Mouse (Mus musculus) liver, embryonic 11.5 days (tissue): ENCODE data around the gene Lrp6. TPM values are rescaled to one million over a fixed set of nuclear protein-coding genes. Genes with fewer than 3 reads are reported as not detected.

Experiments
- ATAC-seq: fragments of 200-750 bp; cut with Nextera tagmentation; replicated peaks from 2 replicates; pipeline ENCODE4 v1.8.0; 2017; ENCODE audit warnings: moderate number of reproducible peaks, mild to moderate bottlenecking, moderate TSS enrichment, moderate library complexity; ENCODE audit not compliant: low FRiP score
- DNase-seq: peaks from one replicate; pipeline ENCODE4 v3.0.0-alpha.2; 2017; ENCODE audit warnings: low spot score
- H3K27ac ChIP-seq: fragments of 300-500 bp; sonication (generic); 2 replicates; pipeline ENCODE4 v1.5.1; 2014; ENCODE audit warnings: mild to moderate bottlenecking, low read depth, low read length, control low read depth
- H3K27me3 ChIP-seq: fragments of 300-500 bp; sonication (generic); replicated peaks from 2 replicates; pipeline ENCODE4 v1.6.1; 2014; ENCODE audit warnings: low read length, mixed read lengths; ENCODE audit not compliant: control insufficient read depth, insufficient read depth
- H3K36me3 ChIP-seq: fragments of 300-500 bp; sonication (generic); 2 replicates; pipeline ENCODE4 v1.6.1; 2014; ENCODE audit warnings: mild to moderate bottlenecking, low read length, moderate library complexity, mixed read lengths; ENCODE audit not compliant: control insufficient read depth, insufficient read depth
- H3K4me1 ChIP-seq: fragments of 300-500 bp; sonication (generic); replicated peaks from 2 replicates; pipeline ENCODE4 v1.6.1; 2014; ENCODE audit warnings: low read length, mixed read lengths; ENCODE audit not compliant: control insufficient read depth, insufficient read depth
- H3K4me2 ChIP-seq: fragments of 300-500 bp; sonication (generic); 2 replicates; pipeline ENCODE4 v1.6.1; 2014; ENCODE audit warnings: mild to moderate bottlenecking, control low read depth, moderate library complexity
- H3K4me3 ChIP-seq: fragments of 300-500 bp; sonication (generic); 2 replicates; pipeline ENCODE4 v1.5.1; 2014; ENCODE audit warnings: low read depth, low read length, control low read depth
- H3K9ac ChIP-seq: fragments of 300-500 bp; sonication (generic); 2 replicates; pipeline ENCODE4 v1.6.1; 2014; ENCODE audit warnings: low read depth, low read length, control low read depth
- H3K9me3 ChIP-seq: fragments of 300-500 bp; sonication (generic); 2 replicates; pipeline ENCODE4 v1.6.1; 2016; ENCODE audit warnings: low read length, inconsistent platforms, mixed read lengths; ENCODE audit not compliant: control insufficient read depth
- WGBS: fragments of 180-500 bp; shearing (Covaris S2); extraction: QIAGEN DNeasy Blood & Tissue Kit; methylation state at CpG from one replicate; pipeline ENCODE4 v1.1.7; 2014; 5-methylcytosine and 5-hydroxymethylcytosine counted together
- polyA plus RNA-seq: library from polyadenylated mRNA; unstranded; fragments of >200 nt; fragmentation: Nextera tagmentation; extraction: Ambion mirVana; gene quantifications from 2 replicates; pipeline ENCODE4 v1.2.1, GENCODE M21; 2014

The Lrp6 gene
- polyA plus RNA-seq, 1 experiment from 2014 or later, result 17.1 TPM

DNA sequence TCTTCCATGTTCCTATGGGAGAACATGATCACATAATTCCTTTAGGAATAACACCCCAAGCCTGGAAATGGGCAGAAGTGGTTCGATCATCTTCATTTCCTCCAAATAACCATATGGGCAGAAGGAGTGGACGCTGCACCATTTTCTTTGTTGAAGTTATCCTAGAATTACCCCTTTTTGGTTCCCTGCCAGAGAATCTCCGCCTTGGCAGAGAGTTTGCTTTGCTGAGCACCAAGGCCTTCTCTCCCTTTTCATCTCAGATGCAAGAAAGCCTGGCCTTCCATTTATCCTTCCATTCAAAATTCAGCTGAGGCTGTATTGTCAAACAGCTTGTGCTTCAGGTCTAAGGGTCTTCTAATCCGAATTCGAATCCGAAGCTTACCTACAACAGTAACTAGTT is 144.8 kb downstream of the Lrp6 start:
- no peaks in the 10 kb centered on the region for H3K9me3 ChIP-seq
- H3K4me1 ChIP-seq, result no peaks in the 10 kb centered on the region
- no peaks in the 10 kb centered on the region for H3K27me3 ChIP-seq
- ATAC-seq (no peak), DNase-seq (no peak)
- no peak overlapping the region for H3K4me3 ChIP-seq
- H3K36me3 ChIP-seq, result no peaks in the 10 kb centered on the region
- H3K9ac ChIP-seq, result no peak overlapping the region
- no peak overlapping the region for H3K4me2 ChIP-seq
- H3K27ac ChIP-seq, result no peak overlapping the region
- WGBS, result 84% methylated on average over 6 of the region's 6 CpGs

- Histone ChIP-seq H3K9ac (no peak overlapping the region), H3K36me3 (no peaks in the 10 kb centered on the region), H3K4me2 (no peak overlapping the region), H3K4me3 (no peak overlapping the region), H3K4me1 (no peaks in the 10 kb centered on the region), H3K27ac (no peak overlapping the region), H3K27me3 (no peaks in the 10 kb centered on the region), H3K9me3 (no peaks in the 10 kb centered on the region)
- 73% methylated on average over 8 of the region's 8 CpGs for WGBS
- ATAC-seq (no peak), DNase-seq (no peak)
These were observed 146.4 kb downstream of the Lrp6 start for GRCm38 (mm10) chr6:134420375-134420774.

DNA sequence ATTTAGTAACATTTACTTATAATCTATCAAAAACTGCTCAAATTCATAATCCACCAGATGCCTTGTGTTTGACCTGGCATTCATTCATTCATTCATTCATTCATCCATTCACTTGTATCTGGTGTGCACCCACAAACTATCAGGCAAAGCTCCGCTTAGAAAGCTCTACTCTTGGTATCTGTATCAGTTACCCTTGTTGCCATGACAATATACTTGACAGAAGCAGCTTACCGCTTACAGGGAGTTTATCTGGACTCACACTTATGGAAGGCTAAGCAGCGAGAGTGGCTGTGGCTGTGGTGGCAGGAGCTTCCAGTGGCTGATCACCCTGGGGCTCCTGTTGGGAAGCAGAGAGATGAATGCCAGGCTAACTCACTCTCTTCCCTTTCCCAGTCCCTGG is 148.9 kb downstream of the Lrp6 start:
- H3K36me3 ChIP-seq, result no peaks in the 10 kb centered on the region
- H3K9ac ChIP-seq, result no peak overlapping the region
- H3K4me2 ChIP-seq, result no peak overlapping the region
- DNase-seq (no peak), ATAC-seq (no peak)
- WGBS, result 49% methylated on average over 3 of the region's 3 CpGs
- no peak overlapping the region for H3K27ac ChIP-seq
- H3K4me3 ChIP-seq, result no peak overlapping the region
- 0 out of 2 replicates have a peak, but pooled peaks cover 5% of the 10 kb centered on the region for H3K4me1 ChIP-seq
- no peaks in the 10 kb centered on the region for H3K9me3 ChIP-seq
- no peaks in the 10 kb centered on the region for H3K27me3 ChIP-seq

- Histone ChIP-seq H3K4me2 (no peak overlapping the region), H3K27me3 (no peaks in the 10 kb centered on the region), H3K4me1 (0 out of 2 replicates have a peak, but pooled peaks cover 5% of the 10 kb centered on the region), H3K4me3 (no peak overlapping the region), H3K27ac (no peak overlapping the region), H3K9me3 (no peaks in the 10 kb centered on the region), H3K9ac (no peak overlapping the region), H3K36me3 (no peaks in the 10 kb centered on the region)
- ATAC-seq, result no peak
- WGBS, result 74% methylated on average over 3 of the region's 3 CpGs
- DNase-seq, result no peak
These were observed 150.1 kb downstream of the Lrp6 start for GRCm38 (mm10) chr6:134416556-134417105.

GRCm38 (mm10) chr6:134414532-134414883 is 152.3 kb downstream of the Lrp6 start:
- Histone ChIP-seq H3K4me1 (0 out of 2 replicates have a peak, but pooled peaks cover 5% of the 10 kb centered on the region), H3K9me3 (no peaks in the 10 kb centered on the region), H3K27ac (no peak overlapping the region), H3K36me3 (no peaks in the 10 kb centered on the region), H3K9ac (no peak overlapping the region), H3K27me3 (no peaks in the 10 kb centered on the region), H3K4me3 (no peak overlapping the region), H3K4me2 (no peak overlapping the region)
- DNase-seq (no peak), ATAC-seq (no peak)
- WGBS, result 66% methylated on average over 4 of the region's 4 CpGs

DNA sequence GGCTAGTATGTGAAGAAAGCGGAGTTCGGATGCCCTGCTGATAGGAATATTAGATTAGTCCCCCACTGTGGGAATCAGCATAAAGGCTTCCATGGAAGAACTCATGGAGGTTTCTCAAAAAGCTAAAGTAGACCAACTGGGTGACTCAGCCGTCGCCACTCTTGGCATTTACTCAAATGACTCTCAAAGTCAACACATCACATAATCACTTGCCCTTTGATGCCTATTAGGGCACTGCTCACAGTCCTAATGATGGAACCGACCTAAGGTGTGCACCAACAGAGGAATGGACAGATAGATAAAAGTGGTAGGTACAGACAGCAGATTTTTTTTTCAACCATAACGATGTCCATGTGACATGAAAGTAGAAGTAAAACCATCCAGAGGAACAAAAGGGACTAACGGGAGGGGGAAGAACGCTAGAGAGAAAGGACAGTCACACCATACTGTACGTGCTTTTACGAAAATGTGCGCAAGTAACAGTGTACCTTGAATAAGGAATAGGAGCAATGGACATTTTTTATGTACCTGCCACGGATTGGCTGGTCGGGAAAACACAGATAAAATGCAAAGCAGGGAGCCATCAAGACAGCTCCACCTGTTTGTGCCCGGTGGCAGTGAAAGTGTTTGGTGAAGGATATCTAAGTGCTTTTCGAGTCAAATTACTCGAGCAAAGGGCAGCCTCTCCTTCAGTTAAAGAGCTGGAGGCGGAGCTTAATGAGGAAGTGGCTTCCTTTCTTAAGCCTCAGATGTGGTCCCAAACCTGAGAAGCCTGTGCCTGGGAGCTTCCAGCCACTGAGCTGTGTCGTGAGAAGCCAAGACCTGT is 152.8 kb downstream of the Lrp6 start:
- Histone ChIP-seq H3K4me1 (0 out of 2 replicates have a peak, but pooled peaks cover 5% of the 10 kb centered on the region), H3K4me3 (no peak overlapping the region), H3K36me3 (no peaks in the 10 kb centered on the region), H3K9me3 (no peaks in the 10 kb centered on the region), H3K27ac (no peak overlapping the region), H3K4me2 (peak overlapping the region; percentile 33), H3K9ac (no peak overlapping the region), H3K27me3 (no peaks in the 10 kb centered on the region)
- DNase-seq (no peak), ATAC-seq (no peak)
- 46% methylated on average over 18 of the region's 18 CpGs for WGBS

GRCm38 (mm10) chr6:134407226-134407625 is 159.5 kb downstream of the Lrp6 start:
- DNase-seq (no peak), ATAC-seq (no peak)
- H3K4me1 ChIP-seq, result no peaks in the 10 kb centered on the region
- no peaks in the 10 kb centered on the region for H3K36me3 ChIP-seq
- no peak overlapping the region for H3K9ac ChIP-seq
- WGBS, result 58% methylated on average over 5 of the region's 5 CpGs
- no peak overlapping the region for H3K4me2 ChIP-seq
- no peak overlapping the region for H3K27ac ChIP-seq
- no peak overlapping the region for H3K4me3 ChIP-seq
- H3K27me3 ChIP-seq, result no peaks in the 10 kb centered on the region
- no peaks in the 10 kb centered on the region for H3K9me3 ChIP-seq

DNA sequence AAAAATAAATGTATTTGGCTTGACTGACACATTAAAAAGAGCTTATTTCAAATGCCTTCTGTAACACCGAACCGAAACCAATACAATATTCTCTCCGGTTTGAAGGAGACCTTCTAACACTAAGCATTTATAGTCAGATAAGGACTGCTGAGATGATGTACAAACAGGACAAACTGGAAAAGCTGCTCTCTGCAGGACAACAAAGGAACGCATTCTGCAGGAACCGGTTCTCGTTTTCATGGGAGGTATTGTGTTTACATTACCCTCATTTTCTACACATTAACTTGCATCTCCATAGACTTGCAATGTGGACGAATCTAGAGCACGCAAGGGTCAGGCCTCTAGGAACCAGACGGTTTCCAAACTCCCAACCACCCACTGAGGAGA is 163.1 kb downstream of the Lrp6 start:
- no peak overlapping the region for H3K27ac ChIP-seq
- H3K4me3 ChIP-seq, result no peak overlapping the region
- H3K4me1 ChIP-seq, result no peaks in the 10 kb centered on the region
- DNase-seq, result no peak
- WGBS, result 77% methylated on average over 9 of the region's 9 CpGs
- no peak overlapping the region for H3K4me2 ChIP-seq
- no peaks in the 10 kb centered on the region for H3K9me3 ChIP-seq
- H3K27me3 ChIP-seq, result no peaks in the 10 kb centered on the region
- no peak overlapping the region for H3K9ac ChIP-seq
- no peak for ATAC-seq
- H3K36me3 ChIP-seq, result no peaks in the 10 kb centered on the region
